Mouse (Mus musculus) heart, postnatal 25 days (tissue): ENCODE measurements around the gene Slc16a5. TPM values are rescaled to one million over a fixed set of nuclear protein-coding genes. Genes with fewer than 3 reads are reported as not detected.
"Not testable (repeated sequence)": the region's sequence is repeated elsewhere in the genome, so short reads cannot be mapped to it uniquely, and the experiment has no call there.

Source experiments
- DNase-seq: peaks from one replicate; pipeline ENCODE4 v3.0.0; 2022; ENCODE audit warnings: low spot score
- intact Hi-C: fragments of 180-260 bp; cut with DNase I; formaldehyde crosslinking; loops from one replicate; pipeline ENCODE4 v1.15.1; 2025
- total RNA-seq, 2 experiments: library from RNA; stranded (reverse); gene quantifications; 2 replicates each; pipeline ENCODE4 v1.2.3; 2021

The Slc16a5 gene
- total RNA-seq, 2 experiments from 2014 or later: not detected

DNA sequence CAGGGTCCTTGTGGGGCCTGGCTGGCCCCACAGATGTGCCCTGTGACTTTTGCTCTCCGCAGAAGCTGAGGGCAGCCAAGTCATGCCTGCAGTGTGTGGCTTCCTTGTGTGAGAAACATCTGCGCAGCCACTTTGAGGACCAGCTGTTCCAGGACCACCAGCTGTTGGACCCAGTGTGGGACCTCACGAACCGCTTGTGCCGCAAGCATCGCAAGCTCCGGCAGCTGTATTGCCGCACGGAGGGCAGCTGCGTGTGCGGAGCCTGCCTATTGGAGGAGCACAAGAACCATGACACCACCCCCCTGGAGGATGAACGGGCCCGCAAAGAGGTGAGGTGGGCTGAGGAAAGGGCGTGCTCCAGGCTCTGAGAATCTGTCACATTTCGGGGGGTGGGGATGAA is 20.9 kb upstream of the Slc16a5 start:
- DNase-seq: no peak
- intact Hi-C loops: no loop called here

DNA sequence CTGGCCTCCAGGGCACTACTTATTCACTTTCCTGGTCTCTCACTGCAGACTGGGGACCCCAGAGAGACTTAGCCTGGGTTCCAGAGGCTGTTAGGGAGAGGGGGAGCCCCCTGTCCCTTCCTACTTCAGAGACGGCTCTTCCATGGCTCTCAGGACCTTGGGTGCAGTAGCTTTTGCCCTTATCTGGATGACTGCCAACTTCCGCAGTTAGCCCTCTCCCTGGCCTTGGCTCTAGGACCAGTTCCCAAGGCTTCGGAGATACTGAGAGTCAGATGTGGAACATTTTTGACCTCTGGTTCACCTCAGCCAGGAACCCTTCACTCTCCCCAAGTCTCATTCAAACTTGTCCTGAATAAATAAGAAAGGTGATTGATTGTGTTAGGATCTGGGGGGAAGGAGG is 15.4 kb upstream of the Slc16a5 start:
- no peak for DNase-seq
- intact Hi-C loops: no loop called here

DNA sequence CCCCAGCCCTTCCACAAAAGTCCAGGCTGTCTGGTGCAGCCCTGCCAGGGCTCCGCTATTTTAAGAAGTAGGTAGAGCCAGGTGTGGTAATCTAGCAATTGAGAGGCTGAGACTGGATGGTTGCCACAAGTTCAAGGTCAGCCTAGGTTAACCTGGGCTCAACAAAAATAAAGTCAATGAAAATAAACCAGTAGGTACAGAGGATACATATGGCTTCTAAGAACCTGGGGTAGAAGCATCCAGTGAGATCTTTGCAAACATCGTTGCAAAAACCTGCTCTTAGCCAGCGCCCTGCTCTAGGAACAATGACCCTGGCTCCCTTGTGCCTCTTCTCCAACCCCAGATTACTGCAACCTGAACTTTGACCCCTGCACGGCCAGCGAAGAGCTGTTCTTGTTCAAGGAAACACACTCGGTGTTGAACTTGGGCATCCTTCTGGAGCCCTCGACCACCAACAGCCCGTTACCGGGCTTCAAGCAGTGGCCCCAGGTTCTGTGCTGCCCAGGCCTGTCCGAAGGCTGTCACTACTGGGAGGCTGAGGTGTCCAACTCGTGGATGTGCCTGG is 14.9 kb upstream of the Slc16a5 start:
- DNase-seq: no peak
- intact Hi-C loops: no loop called here

DNA sequence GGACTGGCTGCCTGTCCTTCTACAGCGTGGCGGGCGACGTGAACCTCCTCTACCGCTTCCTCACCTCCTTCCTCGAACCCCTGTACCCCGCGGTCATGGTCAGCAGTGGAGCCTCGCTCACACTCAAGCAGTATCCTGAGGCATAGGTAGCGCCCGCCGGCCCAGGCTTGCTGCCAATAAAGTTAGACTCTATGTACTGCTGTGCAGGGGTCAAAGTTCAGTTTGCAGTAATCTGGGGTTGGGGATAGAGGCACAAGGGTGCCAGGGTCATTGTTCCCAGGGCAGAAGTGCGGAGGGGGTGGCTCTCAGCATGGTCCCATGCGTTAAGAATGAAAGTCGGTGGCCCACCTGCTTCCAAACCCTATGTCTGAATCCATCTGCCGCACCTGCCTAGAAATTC is 14.2 kb upstream of the Slc16a5 start:
- DNase-seq: no peak
- intact Hi-C loops: no loop called here

DNA sequence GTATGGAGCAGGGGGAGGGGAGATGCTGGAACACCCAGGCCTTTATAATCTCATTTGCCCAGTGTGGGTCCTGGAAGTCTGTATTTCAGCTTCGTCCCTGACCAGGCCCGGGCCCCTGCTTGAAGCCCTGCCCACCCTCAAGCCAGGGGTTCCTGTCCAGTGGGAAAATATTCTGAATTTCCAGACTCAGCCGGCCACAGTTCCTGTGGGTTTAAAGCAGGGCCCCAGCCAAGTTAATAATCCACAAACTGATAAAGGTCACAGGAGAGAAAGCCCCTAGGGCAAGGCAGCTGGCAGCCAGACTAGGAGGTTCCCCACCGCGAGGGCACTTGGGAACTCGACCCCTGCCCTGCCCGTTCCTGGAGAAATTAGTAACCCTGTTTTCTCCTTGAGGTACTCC is 13.3 kb upstream of the Slc16a5 start:
- DNase-seq: no peak
- intact Hi-C loops: no loop called here

DNA sequence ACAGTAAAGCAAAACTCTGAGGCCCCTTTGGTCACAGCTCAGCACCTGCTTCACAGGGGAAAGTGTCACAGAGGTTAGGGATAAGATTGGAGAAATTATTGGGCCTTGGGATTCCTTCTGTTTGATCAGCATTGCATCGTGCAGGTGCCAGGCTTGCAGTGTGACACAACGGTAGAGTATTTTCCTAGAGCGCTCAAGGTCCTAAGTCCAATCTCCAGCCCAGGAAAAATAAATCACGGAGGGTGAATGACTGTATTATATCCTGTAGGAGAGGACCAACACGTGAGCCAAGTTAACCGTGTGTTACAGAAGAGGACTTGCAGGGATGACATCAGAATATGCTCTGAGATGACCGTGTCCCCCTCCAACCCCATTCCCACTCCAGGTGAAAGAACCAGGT is 12.1 kb upstream of the Slc16a5 start:
- intact Hi-C loops: no loop called here
- DNase-seq: no peak

DNA sequence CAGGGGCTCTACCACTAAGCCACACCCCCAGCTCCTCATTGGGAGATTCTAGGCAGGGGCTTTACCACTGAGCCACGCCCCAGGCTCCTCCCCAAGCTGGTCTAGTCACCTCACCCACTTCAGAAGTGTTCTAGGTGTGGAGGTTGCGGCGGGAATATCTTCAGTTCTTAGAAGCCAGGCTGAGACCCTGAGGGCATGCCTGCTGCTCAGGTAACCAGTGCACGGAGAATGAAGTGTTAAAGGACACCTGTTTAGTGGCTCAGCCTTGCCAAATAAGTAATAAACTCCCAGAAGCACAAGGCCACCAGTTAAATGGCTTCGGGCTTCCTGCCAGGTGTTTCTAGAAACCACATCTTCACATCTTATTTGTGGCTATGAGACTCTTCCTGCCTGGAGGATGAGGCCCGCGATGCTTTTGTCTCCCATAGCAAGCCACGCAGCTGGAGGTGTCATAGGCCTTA is 10.5 kb upstream of the Slc16a5 start:
- DNase-seq: no peak
- intact Hi-C loops: no loop called here

DNA sequence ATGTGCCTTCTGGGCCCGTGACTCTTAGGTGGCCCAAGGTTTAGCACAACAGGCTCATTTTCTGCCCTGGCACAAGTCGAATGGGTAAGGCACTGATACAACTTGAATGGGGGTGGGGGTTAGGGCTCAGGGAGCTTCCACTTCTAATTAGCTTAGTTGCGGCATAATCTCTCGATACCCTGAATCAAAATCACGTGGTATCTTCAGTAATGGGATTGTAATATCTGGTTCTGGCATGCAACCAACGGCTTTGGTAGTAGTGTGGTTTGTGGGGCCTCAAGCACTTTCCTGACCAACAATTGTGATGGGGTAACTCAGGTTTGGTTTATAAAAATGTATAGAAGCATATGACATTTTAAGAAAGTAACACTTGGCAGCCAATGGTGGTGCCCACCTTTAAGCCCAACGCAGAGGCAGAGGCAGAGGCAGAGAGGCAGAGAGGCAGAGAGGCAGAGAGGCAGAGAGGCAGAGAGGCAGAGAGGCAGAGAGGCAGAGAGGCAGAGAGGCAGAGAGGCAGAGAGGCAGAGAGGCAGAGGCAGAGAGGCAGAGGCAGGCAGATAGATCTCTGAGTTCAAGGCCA is 9.9 kb upstream of the Slc16a5 start:
- intact Hi-C loops: no loop called here

DNA sequence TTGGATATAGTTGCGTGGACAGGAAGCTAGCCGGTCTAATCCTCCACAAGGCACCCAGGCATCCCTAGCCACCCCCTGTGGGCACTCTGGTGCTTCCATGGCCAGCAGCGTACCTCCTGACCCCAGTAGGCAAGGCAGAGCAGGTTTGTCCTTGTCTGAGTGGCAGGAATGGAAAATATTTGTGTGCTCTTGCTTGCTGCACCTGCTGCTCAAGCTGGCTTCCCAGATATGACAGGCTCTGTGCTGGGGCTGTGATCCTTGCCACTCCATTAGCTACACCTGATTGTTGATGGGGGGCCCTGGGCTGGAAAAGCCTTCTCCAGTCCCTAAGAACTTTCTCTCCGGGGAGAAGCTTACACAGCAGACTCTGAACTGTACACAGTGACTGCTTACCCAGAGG is 9.0 kb upstream of the Slc16a5 start:
- no peak for DNase-seq
- intact Hi-C loops: no loop called here

More for the DNA sequence above, 9.9 kb upstream of the Slc16a5 start:
- DNase-seq: no peak

DNA sequence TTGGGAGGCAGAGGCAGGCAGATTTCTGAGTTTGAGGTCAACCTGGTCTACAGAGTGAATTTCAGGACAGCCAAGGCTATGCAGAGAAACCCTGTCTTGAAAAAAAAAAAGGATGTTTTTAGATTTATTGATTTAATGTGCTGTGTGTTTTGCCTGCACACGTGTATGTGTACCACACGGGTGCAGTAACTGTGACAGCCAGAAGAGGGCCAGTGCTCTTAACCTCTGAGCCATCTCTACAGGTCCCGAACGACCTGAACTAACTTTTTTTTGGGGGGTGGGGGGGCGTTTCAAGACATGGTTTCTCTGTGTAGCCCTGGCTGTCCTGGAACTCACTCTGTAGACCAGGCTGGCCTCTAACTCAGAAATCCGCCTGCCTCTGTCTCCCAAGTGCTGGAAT is 7.5 kb upstream of the Slc16a5 start:
- intact Hi-C loops, DNase-seq: not testable (repeated sequence)

DNA sequence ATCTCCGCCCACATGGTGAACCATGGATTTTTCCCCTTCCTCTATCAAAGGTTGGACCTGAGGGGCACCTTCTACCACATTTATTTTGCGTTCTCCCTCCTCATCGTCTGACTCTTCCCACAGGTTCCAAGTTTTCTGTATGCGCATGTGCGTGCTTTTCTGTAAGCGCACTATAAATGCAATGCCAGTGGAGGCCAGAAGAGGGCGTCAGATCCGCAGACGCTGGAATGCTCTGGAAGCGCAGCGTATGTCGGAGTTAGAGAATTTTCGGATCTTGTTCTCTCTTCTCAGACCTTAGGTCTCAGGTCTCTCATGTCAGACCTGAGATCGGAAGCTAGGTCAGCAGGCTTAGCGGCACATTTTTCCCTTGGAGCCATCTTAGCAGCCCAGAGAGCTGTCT is 6.7 kb upstream of the Slc16a5 start:
- DNase-seq: no peak
- intact Hi-C loops: no loop called here

DNA sequence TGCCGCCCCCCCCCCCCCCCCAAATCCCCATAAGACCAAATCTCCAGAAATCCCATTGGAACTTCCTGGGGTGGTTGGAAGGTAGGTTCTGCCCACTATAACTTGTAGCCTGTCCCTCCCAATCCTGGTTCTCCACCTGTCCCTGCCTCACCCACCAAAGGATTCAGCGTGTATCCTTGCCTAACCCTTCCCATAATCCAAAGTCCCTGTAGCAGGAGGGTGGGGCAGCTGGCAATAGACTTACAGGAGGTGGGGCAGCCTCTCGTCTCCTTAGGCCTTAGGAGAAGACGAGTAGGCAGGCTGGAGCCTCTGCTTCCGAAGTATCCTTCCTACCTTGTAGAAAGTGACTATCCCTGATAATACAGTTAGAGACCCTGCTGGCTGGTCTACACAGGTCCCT is 6.1 kb upstream of the Slc16a5 start:
- intact Hi-C loops: no loop called here

DNA sequence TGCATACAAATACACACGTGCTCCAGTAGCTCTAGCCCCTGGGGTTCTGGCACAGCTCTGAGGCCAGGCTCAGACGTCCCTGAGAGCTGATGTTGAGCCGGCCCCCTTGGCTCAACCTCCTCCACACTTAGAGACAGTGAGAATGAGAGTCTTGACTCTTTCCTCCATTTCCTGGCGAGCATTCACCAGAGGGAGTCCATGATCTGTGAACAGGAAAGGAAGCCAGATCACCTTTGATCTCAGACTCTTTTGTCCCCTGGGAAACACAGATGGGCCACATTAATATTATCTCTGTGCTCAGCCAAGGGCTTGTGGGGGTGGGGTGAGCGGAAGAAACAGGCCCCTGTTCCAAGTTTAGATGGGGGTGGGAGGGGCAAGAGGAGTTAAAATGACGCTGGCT is 4.9 kb upstream of the Slc16a5 start:
- intact Hi-C loops: no loop called here
- DNase-seq: no peak

More for the DNA sequence above, 6.1 kb upstream of the Slc16a5 start:
- no peak for DNase-seq

DNA sequence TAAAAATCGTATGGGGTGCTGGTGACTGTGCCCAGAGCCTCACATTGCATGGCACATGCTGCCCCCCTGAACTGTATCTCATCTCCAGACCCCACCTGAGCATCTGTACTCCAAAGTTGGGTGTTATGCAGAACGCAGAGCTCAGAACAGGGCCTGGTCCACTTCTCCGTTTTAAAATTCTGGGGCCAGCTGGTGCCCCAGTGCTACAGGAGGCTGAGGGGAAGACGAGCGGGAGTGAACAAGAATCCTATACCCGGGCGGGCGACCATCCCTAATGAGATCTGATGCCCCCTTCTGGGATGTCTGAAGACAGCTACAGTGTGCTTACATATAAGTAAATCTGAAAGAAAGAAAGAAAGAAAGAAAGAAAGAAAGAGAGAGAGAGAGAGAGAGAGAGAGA is 1.3 kb upstream of the Slc16a5 start:
- intact Hi-C loops: no loop called here
- no peak for DNase-seq

DNA sequence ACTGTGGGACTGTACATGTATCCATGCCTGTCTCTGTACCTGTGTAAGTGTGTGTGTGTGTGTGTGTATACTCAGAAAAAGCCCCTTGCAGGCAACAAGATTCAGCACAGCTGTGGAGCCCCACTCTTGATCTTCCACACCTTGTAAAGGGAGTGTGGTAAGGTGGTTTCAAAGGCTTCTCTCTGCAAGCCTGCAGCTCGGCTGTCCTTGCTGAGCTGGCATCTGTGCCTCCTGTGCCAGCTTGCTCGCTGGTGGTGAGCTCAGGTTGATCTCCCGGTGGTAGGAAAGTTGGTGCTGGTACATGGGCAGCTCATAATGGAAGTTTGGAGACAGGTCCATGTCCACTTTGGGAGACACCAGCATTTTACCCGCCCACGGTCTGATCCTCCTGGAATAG is 430 bp upstream of the Slc16a5 start:
- no peak for DNase-seq
- intact Hi-C loops: no loop called here

DNA sequence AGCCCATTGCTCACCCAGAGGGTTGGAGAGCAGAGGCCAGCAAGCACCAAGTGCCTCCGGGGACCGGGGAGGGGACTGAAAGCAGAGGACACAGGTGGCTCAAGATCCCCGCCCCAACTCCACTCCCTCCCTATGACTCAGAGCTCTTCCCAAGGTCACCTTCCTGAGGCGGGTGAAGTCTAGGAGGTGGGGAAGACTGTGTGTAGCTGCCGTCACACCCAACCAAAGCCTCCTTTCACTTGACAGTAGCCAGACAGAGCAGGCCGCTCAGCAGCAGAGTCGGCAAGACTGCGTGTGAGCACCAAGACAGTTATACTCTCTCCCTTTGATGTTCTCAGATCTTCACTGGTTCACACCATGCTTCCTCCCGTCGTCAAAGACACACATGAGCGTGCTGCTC is 1.1 kb downstream of the Slc16a5 start:
- intact Hi-C loops: no loop called here
- DNase-seq: no peak

DNA sequence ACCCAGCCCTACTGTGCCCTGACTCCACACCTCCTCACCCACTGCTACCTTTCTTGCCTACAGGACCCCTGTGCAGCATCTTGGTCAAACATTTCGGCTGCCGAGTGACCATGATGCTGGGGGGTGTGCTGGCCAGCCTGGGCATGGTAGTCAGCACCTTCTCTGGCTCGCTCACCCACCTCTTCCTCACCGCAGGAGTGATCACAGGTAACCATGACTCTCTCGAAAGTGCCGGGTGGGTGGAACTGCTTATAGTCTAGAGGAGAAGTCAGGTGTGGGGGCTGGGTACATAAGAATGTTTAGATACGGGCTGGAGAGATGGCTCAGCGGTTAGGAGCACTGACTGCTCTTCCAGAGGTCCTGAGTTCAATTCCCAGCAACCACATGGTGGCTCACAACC is 2.6 kb downstream of the Slc16a5 start:
- intact Hi-C loops: no loop called here
- DNase-seq: no peak

DNA sequence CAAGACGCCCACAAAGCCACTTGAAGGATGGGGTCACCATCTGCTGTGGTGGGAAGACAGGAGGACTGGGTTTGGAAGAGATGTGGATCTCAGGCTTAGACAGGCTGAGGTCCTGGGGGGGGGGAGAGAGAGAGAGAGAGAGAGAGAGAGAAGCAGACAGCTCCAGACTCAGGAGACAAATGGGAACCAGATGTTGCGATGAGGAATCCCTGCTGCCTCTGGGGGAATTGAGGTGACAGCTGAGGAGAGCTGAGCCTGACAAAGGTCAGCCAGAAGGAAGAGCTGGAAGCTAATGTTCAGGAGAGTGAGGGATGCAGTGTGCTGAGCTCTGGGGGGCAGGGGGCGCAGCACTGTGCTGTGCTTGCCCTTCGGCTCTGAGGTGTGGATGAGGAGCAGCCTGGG is 4.9 kb downstream of the Slc16a5 start:
- no peak for DNase-seq

DNA sequence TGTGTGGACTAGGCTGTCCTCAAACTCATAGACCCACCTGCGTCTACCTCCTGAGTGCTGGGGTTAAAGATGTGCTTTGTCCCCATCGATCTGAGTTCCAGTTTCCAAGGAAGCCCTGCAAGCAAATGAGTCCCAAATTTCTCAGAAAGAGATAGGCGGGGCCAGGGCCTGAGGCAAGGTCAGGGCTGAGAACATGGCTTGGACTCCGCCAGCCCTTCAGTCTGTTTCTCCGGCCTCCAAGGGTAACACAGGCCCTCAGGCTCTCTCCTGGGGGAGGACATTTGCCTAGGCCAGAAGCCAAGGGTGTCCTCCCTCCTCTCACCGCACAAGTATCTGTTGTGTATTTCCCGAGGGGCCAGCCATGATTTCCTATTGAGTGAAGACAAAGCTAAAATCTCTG is 9.9 kb downstream of the Slc16a5 start:
- intact Hi-C loops: no loop called here

More for the DNA sequence above, 4.9 kb downstream of the Slc16a5 start:
- intact Hi-C loops: no loop called here

DNA sequence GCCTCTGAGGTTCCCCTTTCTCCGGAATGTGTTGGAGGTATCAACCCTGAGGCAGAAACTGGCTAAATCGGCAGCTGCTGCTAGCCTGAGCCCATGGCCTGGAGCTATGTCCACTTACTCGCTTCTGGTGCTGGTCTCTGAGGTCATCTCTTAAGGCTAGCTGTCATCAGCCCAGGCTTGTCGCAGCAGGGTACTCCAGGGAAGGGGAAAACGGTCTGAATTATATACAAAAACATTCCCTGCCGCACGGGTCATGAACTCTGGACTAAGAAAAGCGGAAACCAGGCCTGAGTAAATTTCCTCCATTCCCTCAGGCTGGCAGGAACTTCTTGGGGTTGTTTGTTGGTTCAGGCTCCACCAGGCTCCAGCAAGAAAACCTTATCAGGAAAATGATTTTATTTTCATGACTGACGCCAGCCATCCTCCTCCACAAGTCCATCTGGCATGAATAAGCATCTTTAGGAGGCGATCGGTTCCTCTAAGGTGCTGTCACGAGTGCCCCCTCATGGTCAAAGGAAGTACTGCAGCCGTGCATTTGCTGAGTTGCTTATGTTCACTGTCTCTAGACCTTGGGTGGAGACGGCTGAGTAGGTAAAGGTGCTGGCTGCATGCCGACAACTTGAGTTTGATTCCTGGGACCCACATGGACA is 11.5 kb downstream of the Slc16a5 start:
- intact Hi-C loops: loop anchor here (1.0 to 2.0 kb wide), 3 partner anchors 45 to 115 kb away; partner anchors contain the start of gene Kctd2
- peak; percentile 83 for DNase-seq

More for the DNA sequence above, 9.9 kb downstream of the Slc16a5 start:
- peak; percentile 20 for DNase-seq

DNA sequence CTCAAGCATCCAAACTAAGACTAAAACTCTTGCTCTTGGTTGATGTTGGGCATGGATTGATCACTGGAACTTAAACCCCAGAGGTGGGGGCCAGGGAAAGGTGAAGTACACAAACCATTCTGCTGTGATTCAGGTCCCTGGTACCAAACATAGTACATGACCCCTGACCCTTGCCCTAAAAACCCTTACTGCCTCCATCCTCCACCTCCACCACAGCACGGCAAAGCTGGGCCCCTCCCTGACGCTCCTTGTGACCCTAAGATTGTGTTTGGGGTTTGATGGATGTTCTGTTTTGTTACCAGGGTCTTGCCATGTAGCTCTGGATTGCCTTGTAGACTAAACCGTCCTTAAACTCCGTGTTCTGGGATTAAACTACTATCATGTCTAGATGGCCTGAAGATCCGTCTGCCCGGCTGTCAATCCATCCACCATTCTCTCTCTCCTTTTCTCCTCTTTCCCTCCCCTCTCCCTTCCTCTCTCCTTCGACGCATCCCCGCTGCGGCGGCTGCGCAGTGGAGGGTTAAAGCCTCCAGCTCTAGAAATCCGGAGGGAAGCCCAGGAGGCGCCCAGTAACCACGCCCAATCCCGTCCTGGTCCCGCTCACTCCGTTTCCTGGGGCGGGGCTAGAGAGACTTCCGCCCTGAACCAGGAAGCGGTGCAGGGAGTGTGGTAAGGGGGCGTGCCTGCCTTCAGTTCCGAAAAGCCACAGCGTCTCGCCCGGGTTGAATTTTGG is 12.9 kb downstream of the Slc16a5 start, which contains the start of gene Armc7:
TSS of gene Armc7 (plus strand) at position 643 of the 733 bp plus-strand sequence.
- intact Hi-C loops: loop anchor here (2.0 kb wide), 1 partner anchor 54 kb away; the partner anchor contains the start of gene Kctd2
- peak; percentile 94 for DNase-seq
